Mouse (Mus musculus): ENCODE measurements at regions not wholly inside any gene's neighbourhood (a gene's known extent, or its start where the extent isn't known, plus 50 kb on each side); places are given as distances from the start of the nearest gene placed in this dataset.
"Not testable (repeated sequence)": the region's sequence is repeated elsewhere in the genome, so short reads cannot be mapped to it uniquely, and the experiment has no call there.

GRCm38 (mm10) chr1:83970641-83971285 lies 393.2 kb downstream of the Pid1 start:
- DNase-seq = no peak

- not testable (repeated sequence) for DNase-seq
Observed at GRCm38 (mm10) chr1:83964631-83965030, 399.3 kb downstream of the Pid1 start.

- DNase-seq = no peak
Observed at GRCm38 (mm10) chr1:83961761-83962160, 402.2 kb downstream of the Pid1 start.

GRCm38 (mm10) chr1:83959756-83960155 lies 404.2 kb downstream of the Pid1 start:
- no peak for DNase-seq

DNA sequence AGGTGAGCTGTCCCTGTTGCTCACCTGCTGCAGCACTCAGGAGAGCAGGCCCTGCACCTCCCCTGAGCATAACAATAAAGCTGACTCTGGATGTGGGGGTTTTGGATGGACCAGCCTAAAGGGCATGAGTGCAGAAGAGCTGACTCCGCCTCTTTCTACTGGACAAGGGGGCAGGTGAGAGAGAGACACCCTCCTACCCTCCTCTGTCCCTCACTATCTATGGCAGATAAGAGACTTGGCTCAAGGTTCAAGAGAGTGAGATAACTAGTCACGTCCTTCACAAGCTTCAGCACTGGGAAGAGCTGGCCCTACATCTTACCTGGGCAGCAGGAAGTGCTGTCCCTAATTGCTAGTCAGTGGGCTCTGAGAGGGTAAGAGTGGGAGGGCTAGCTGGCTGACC lies 441.1 kb downstream of the Pid1 start:
- no peak for DNase-seq

DNA sequence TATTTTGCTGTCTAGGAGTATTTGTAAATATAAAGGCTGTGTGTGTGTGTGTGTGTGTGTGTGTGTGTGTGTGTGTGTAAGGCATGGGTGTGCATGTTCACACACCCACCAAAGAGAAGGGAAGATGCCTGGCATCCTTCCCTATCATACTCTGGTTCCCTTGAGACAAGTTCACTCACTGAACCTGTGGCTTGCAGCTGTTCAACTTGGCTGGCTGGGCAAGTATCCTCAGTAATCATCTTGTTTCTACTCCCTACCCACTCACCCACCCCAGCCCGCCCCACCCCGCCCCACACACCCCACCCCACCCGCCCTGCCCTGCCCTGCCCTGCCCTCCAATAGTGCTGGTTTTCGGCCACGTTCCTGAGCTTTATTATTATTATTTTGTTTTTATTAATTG lies 448.5 kb downstream of the Pid1 start:
- DNase-seq = no peak

GRCm38 (mm10) chr1:83907347-83907746 lies 456.6 kb downstream of the Pid1 start:
- no peak for DNase-seq

DNA sequence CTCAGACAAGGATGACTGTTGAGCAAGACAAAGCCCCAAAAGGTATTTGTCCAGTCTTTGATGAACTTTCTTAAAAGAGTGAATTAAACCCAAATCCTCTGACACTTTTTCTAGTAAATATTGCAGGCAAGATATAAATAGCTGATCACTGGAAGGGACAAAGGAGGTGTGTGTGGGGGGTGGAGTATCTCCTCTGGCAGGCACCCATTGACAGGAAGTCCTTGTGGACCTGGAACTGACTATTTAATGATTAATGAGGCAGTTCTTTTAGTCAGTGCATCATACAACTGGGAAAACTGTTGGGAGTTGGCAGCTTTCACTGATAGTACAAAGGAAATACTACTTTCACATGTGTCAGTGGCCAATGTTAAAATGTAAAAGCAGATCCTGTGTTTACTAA lies 457.1 kb downstream of the Pid1 start:
- peak; percentile 58 to 62 for DNase-seq

GRCm38 (mm10) chr1:83900135-83900534 lies 463.8 kb downstream of the Pid1 start:
- DNase-seq = no peak

DNA sequence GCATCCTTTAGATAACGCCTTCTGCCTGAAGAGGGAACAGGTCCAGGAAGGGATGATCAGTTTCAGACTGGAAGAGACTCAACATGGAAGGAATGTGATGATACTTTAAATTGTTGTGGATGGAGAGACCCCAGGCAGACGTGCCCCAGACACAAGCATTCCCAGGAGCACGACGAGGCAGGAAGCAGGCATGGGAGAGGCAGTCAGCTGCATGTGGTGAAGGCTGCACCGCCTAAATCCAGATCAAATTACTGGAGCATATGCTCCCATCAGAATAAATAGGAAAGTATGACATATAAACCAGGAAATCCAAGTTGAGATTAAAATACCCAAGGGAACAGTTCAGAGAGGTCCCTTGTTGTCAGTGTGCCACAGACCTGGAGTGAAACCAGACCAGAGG lies 467.3 kb downstream of the Pid1 start:
- DNase-seq = no peak

DNA sequence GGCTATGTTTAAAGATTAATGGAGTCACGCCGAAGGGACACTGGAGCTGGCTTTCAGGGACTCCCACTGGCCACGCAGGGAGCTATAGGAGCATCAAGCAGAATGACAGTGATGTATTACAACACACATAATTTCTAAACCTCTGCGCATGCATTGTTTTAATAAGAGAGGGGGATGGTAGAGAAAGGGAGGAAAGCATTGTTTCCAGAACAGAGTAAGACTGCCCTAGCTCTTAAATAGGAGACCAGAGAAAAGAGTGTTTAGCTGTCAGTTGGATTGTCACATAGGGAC lies 471.1 kb upstream of the Sphkap start:
- no peak for DNase-seq

GRCm38 (mm10) chr1:83878330-83879108 lies 470.5 kb upstream of the Sphkap start:
- no peak for DNase-seq

DNA sequence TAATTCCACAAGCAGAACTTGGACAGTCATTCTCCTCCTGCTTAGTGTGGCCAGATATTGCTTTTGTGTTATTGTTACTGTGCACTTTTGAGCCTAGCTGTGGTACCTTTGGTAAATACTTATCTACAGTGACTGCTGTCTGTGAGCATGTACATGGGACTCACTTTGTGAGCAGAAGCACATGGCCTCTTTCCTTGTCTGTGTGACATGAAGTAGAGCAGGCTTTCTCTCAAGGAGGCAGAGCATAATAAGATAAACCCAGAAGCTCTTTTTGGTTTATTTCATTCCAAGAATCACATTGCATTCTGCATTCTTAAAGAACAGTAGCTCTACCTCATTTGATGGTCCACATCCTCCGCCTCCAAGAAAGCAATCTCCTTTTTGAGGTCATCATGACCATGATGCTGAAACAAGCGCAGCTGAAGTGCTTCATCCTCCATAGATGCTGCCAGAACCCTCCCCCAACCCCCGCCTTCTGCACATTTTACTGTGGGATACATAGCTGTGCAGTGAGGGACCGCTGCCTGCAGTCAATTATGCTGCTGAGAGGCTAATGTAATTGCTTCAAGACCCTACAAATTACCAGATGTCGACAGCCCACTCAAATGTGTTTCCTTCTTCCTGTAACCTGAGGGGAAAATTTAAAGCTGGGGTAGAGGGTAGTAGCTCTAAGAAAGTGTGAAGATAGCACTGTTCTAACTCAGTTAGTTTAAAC lies 463.0 kb upstream of the Sphkap start:
- no peak for DNase-seq

- DNase-seq = no peak
Observed at GRCm38 (mm10) chr1:83869046-83869445, 461.0 kb upstream of the Sphkap start.

DNA sequence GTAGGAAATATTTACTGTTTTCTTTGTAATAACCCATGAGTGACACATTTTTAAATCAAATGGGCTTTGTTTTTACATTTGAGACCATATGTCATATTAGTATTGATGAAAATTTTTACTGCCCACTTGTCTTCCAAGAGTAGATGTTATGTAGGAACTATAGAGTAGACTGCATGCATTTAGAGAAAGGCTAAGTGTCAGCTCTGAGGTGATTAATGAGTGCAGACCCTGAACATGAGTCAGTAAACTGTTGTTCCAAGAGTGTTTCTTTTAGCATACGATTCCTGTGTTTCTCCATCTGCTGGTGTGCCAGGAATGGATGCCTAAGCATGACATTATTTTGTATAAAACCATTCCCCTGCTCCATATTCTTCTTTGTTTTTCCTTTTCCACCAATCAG lies 454.5 kb upstream of the Sphkap start:
- no peak for DNase-seq

- DNase-seq = no peak
Observed at GRCm38 (mm10) chr1:83862128-83862527, 454.1 kb upstream of the Sphkap start.

GRCm38 (mm10) chr1:83859732-83860424 lies 451.9 kb upstream of the Sphkap start:
- no peak for DNase-seq

- DNase-seq = no peak
Observed at GRCm38 (mm10) chr1:83853996-83854395, 446.0 kb upstream of the Sphkap start.

GRCm38 (mm10) chr1:83851081-83851480 lies 443.1 kb upstream of the Sphkap start:
- DNase-seq = no peak

- no peak for DNase-seq
Observed at GRCm38 (mm10) chr1:83848414-83848813, 440.4 kb upstream of the Sphkap start.

DNA sequence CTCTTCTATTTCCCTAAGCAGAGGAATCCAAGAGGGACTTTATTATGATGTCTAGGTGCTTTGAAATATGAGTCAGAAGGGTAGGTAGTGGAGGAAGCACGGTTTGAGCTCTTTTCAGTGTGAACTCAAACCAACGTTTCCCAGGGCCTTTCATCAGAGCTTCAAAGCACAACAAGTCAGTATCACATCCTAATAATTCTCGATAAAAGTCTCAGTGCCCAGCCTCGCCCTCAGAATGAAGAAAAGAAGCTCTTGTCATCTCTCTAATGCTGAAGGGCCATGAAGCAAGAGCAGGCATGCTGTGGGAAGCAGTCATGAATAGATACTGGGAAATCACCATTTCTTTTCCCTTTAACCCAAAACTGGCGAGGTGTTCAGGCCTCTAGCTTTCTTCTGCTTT lies 440.0 kb upstream of the Sphkap start:
- no peak for DNase-seq

GRCm38 (mm10) chr1:83844827-83845379 lies 436.9 kb upstream of the Sphkap start:
- DNase-seq = no peak

DNA sequence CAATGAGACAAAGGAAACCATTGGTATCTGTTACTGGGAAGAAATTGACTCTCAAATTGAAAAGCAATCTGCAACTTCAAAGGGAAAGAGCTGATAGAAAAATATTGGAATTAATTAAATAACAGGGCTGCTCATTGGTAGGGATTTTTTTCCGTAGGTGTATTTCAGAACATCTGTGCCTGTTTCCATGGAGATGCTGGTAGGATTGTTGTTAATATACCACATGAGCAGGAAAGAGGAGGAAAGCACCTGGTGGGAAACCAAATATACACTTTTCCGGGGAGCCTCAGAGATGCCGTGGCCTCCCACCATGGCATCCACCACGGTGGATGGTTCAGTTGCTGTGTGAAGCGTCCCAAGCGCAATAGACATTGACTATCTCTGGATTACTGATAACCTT lies 428.0 kb upstream of the Sphkap start:
- no peak for DNase-seq
